Mouse (Mus musculus) kidney, adult 2 months (tissue): Measurements from ENCODE around the gene Mcmbp.

Experiments used
- CTCF ChIP-seq: fragments of 200-500 bp; conservative IDR thresholded peaks from 2 replicates; pipeline ENCODE4 v1.5.1; 2011; ENCODE audit warnings: low read depth, mild to moderate bottlenecking, control low read depth, low read length, moderate library complexity, mixed read lengths; ENCODE audit not compliant: insufficient read depth, insufficient read length
- POLR2A ChIP-seq: fragments of 200-500 bp; IDR thresholded peaks from one replicate; pipeline ENCODE4 v1.6.1; 2011; ENCODE audit warnings: low read depth, low read length, control low read depth

DNA sequence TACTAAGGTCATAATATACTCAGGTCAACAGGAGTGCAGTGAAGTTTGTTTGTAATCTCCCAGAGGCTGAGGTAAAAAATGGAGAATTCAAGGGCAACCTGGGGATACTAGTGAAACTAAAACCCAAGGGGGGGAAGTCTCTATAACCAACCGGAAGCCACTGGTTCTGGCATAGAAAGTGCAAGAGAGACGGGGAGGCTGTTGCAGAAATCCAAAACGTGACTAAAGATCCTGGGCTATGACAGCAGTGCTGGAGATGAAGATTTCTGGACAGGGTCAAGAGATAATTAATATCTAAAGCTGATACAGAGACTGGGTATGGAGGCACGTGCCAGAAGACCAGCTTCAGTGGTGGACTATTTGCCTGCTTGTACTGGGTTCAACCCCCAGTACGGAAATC, 2.3 kb downstream of the Mcmbp start:
- TF ChIP-seq CTCF (no peak), POLR2A (no peak)
